Mouse (Mus musculus): ENCODE results near the gene Tfap2e. TPM values are rescaled to one million over a fixed set of nuclear protein-coding genes. Genes with fewer than 3 reads are reported as not detected.

Gene Tfap2e
- polyA plus RNA-seq, 1 experiment, result 0.06 TPM

- Histone ChIP-seq H3K4me1 (ENCODE audit: control insufficient read depth, insufficient read depth, low read length) (peaks cover 3% of the 10 kb centered on the region), H3K27me3 (ENCODE audit: control insufficient read depth, insufficient read depth, low read length) (no peaks in the 10 kb centered on the region), H3K27ac (ENCODE audit: control insufficient read depth, insufficient read depth, low read depth, low read length) (no peak overlapping the region), H3K36me3 (ENCODE audit: control insufficient read depth, insufficient read depth, low read length) (no peaks in the 10 kb centered on the region; the same call in 1 of the 2 replicates), H3K4me3 (ENCODE audit: control insufficient read depth, low read depth, low read length) (no peak overlapping the region)
- TF ChIP-seq POLR2A (IDR thresholded peaks at IDR 0.05; ENCODE audit: control insufficient read depth, low read depth, low read length), result no peak
- peak; percentile 47; the same call in 1 of the 2 replicates for TF ChIP-seq CTCF (IDR thresholded peaks at IDR 0.05; ENCODE audit: control insufficient read depth, insufficient read depth, insufficient replicate concordance, low read depth, low read length)
Observed at GRCm38 (mm10) chr4:126745506-126746193, 9.6 kb upstream of the Tfap2e start.

DNA sequence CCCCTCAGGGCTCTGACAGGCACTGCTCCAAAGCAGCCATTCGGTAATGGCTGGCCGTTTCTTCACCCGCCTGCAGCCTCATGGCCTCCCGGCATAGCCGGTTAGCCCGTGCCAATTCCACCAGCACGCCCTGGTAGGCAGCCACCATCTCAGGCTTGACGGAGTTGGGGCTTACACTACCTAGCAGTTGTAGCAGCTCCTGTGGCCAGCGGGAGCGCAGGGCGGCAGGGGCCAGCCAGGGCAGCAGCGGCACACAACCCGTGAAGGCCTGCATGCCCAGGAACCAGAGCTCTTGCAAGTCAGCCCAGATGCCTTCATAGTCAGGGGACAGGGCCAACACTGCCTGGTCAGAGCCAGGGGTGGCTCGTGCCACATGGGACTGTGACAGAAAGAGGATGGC is 8.8 kb upstream of the Tfap2e start:
- Histone ChIP-seq H3K36me3 (ENCODE audit: control insufficient read depth, insufficient read depth, low read length) (no peaks in the 10 kb centered on the region; the same call in 1 of the 2 replicates), H3K4me3 (ENCODE audit: control insufficient read depth, low read depth, low read length) (no peak overlapping the region), H3K27ac (ENCODE audit: control insufficient read depth, insufficient read depth, low read depth, low read length) (no peak overlapping the region), H3K27me3 (ENCODE audit: control insufficient read depth, insufficient read depth, low read length) (no peaks in the 10 kb centered on the region), H3K4me1 (ENCODE audit: control insufficient read depth, insufficient read depth, low read length) (peaks cover 3% of the 10 kb centered on the region)
- TF ChIP-seq CTCF (IDR thresholded peaks at IDR 0.05; ENCODE audit: control insufficient read depth, insufficient read depth, insufficient replicate concordance, low read depth, low read length) (no peak), POLR2A (IDR thresholded peaks at IDR 0.05; ENCODE audit: control insufficient read depth, low read depth, low read length) (no peak)

DNA sequence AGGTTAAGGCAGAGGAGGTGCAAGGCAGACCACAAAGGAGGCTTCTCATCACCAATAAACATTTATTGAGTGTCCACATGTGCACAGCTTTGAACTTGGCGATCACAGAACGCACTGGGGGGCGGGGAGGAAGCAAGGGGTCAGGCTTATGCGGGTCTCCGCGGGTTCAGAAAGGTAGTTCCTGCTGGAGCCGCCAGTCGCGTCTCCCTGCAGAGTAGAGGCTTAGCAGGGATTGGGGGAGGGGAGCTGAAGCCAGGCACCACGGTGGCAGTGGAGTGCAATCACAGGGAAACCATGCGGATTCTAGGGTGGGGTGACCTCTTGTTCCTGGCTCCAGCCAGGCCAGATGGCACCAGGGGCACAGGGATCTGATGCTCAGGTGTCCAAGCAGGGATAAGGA is 7.7 kb upstream of the Tfap2e start:
- H3K27ac ChIP-seq (ENCODE audit: control insufficient read depth, insufficient read depth, low read depth, low read length), result no peak overlapping the region
- peaks cover 3% of the 10 kb centered on the region for H3K4me1 ChIP-seq (ENCODE audit: control insufficient read depth, insufficient read depth, low read length)
- no peaks in the 10 kb centered on the region; the same call in 1 of the 2 replicates for H3K36me3 ChIP-seq (ENCODE audit: control insufficient read depth, insufficient read depth, low read length)
- no peaks in the 10 kb centered on the region for H3K27me3 ChIP-seq (ENCODE audit: control insufficient read depth, insufficient read depth, low read length)
- no peak for TF ChIP-seq CTCF (IDR thresholded peaks at IDR 0.05; ENCODE audit: control insufficient read depth, insufficient read depth, insufficient replicate concordance, low read depth, low read length)
- H3K4me3 ChIP-seq (ENCODE audit: control insufficient read depth, low read depth, low read length), result no peak overlapping the region

DNA sequence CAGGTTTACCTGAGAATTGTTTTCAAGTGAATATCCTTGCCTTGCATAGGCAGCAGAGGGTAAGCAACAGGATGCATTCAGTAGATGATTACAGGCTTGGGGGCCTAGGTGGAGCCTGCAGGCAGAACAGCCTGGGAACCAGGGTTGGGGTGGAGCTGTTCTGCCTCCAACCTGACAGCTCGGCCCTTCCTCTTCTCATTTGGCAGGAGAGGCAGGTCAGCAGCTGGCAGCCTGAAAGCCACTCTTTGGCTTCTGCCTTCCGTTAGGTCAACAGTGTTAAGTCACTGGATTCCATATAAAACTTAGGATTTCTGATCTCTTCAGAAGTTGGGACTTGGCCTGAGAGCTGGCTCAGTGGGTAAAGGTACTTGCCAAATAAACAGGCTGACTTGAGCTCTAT is 6.9 kb upstream of the Tfap2e start:
- Histone ChIP-seq H3K4me3 (ENCODE audit: control insufficient read depth, low read depth, low read length) (peak overlapping the region; percentile 34), H3K4me1 (ENCODE audit: control insufficient read depth, insufficient read depth, low read length) (peaks cover 3% of the 10 kb centered on the region), H3K36me3 (ENCODE audit: control insufficient read depth, insufficient read depth, low read length) (no peaks in the 10 kb centered on the region), H3K27ac (ENCODE audit: control insufficient read depth, insufficient read depth, low read depth, low read length) (no peak overlapping the region), H3K27me3 (ENCODE audit: control insufficient read depth, insufficient read depth, low read length) (no peaks in the 10 kb centered on the region)
- TF ChIP-seq POLR2A (IDR thresholded peaks at IDR 0.05; ENCODE audit: control insufficient read depth, low read depth, low read length), result no peak
- no peak for TF ChIP-seq CTCF (IDR thresholded peaks at IDR 0.05; ENCODE audit: control insufficient read depth, insufficient read depth, insufficient replicate concordance, low read depth, low read length)

DNA sequence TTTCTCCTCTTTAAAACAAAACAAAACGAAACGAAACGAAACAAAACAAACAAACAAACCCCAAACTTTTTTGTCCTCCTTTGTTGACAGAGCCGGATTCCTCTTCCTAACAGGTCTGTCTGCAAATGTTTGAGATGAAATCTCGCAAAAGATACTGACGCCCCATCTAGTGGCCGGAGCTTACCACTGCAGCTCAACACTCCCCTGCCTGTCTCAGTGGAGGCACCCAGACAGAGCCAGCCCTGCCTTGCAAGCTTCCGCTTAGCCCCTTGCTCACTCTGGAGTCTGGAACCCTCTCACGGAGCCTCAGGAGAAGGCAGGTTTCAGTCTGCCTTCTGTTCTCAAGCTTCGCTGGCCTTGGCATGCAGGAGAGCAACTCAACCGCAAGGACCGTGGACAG is 5.4 kb upstream of the Tfap2e start:
- H3K36me3 ChIP-seq (ENCODE audit: control insufficient read depth, insufficient read depth, low read length), result no peaks in the 10 kb centered on the region
- no peaks in the 10 kb centered on the region for H3K27me3 ChIP-seq (ENCODE audit: control insufficient read depth, insufficient read depth, low read length)
- no peak overlapping the region for H3K4me3 ChIP-seq (ENCODE audit: control insufficient read depth, low read depth, low read length)
- H3K27ac ChIP-seq (ENCODE audit: control insufficient read depth, insufficient read depth, low read depth, low read length), result no peak overlapping the region
- TF ChIP-seq CTCF (IDR thresholded peaks at IDR 0.05; ENCODE audit: control insufficient read depth, insufficient read depth, insufficient replicate concordance, low read depth, low read length) (peak; percentile 83; the same call in 1 of the 2 replicates), POLR2A (IDR thresholded peaks at IDR 0.05; ENCODE audit: control insufficient read depth, low read depth, low read length) (no peak)
- H3K4me1 ChIP-seq (ENCODE audit: control insufficient read depth, insufficient read depth, low read length), result peaks cover 3% of the 10 kb centered on the region

- Histone ChIP-seq H3K4me1 (ENCODE audit: control insufficient read depth, insufficient read depth, low read length) (peaks cover 7% of the 10 kb centered on the region), H3K4me3 (ENCODE audit: control insufficient read depth, low read depth, low read length) (no peak overlapping the region), H3K27ac (ENCODE audit: control insufficient read depth, insufficient read depth, low read depth, low read length) (no peak overlapping the region), H3K27me3 (ENCODE audit: control insufficient read depth, insufficient read depth, low read length) (no peaks in the 10 kb centered on the region; the same call in 1 of the 2 replicates), H3K36me3 (ENCODE audit: control insufficient read depth, insufficient read depth, low read length) (no peaks in the 10 kb centered on the region)
- TF ChIP-seq CTCF (IDR thresholded peaks at IDR 0.05; ENCODE audit: control insufficient read depth, insufficient read depth, insufficient replicate concordance, low read depth, low read length), result peak; percentile 70; the same call in 1 of the 2 replicates
- no peak for TF ChIP-seq POLR2A (IDR thresholded peaks at IDR 0.05; ENCODE audit: control insufficient read depth, low read depth, low read length)
Observed at GRCm38 (mm10) chr4:126739966-126740676, 4.1 kb upstream of the Tfap2e start.

- Histone ChIP-seq H3K36me3 (ENCODE audit: control insufficient read depth, insufficient read depth, low read length) (no peaks in the 10 kb centered on the region), H3K27me3 (ENCODE audit: control insufficient read depth, insufficient read depth, low read length) (peaks cover 10% of the 10 kb centered on the region), H3K4me1 (ENCODE audit: control insufficient read depth, insufficient read depth, low read length) (peaks cover 19% of the 10 kb centered on the region), H3K4me3 (ENCODE audit: control insufficient read depth, low read depth, low read length) (peak overlapping the region; percentile 71), H3K27ac (ENCODE audit: control insufficient read depth, insufficient read depth, low read depth, low read length) (no peak overlapping the region)
- TF ChIP-seq POLR2A (IDR thresholded peaks at IDR 0.05; ENCODE audit: control insufficient read depth, low read depth, low read length) (no peak), CTCF (IDR thresholded peaks at IDR 0.05; ENCODE audit: control insufficient read depth, insufficient read depth, insufficient replicate concordance, low read depth, low read length) (no peak)
Observed at GRCm38 (mm10) chr4:126735382-126736000, 549 bp downstream of the Tfap2e start.
